Mouse (Mus musculus) sigmoid colon, adult 10 weeks (tissue): ENCODE results near the gene Mindy3. TPM values are rescaled to one million over a fixed set of nuclear protein-coding genes. Genes with fewer than 3 reads are reported as not detected.

Source experiments
- polyA plus RNA-seq: library from polyadenylated mRNA; stranded (reverse); fragments of 350-450 nt; fragmentation: Illumina TruSeq; extraction: RNeasy Lipid Tissue Mini Kit (QIAGEN cat#74804); gene quantifications from one replicate; pipeline ENCODE4 v1.2.3, GENCODE M21; 2014; ENCODE audit warnings: low read depth, low replicate concordance

The Mindy3 gene
- polyA plus RNA-seq = 140 TPM

GRCm38 (mm10) chr2:12419262-12419655 lies at the start of gene Mindy3:
Mindy3 (minus strand) TSS chr2:12419470.

GRCm38 (mm10) chr2:12301431-12302170 lies 117.7 kb downstream of the Mindy3 start, which contains the start of gene Itga8:
Itga8 (minus strand) TSS chr2:12301922.

Other genes with a start within 250 kb of the Mindy3 start
- gene Itga8, start 117.5 kb downstream of the Mindy3 start, polyA plus RNA-seq = 15.8 TPM